Mouse (Mus musculus) cerebellum, adult 2 months (tissue): Measurements from ENCODE around the gene Cxcl13.

ENCODE experiments used
- CTCF ChIP-seq: fragments of 200-500 bp; IDR thresholded peaks from 2 replicates; pipeline ENCODE4 v1.5.1; 2011; ENCODE audit warnings: low read depth, mild to moderate bottlenecking, control low read depth, low read length, moderate library complexity, borderline replicate concordance; ENCODE audit not compliant: insufficient read depth
- POLR2A ChIP-seq: fragments of 200-500 bp; IDR thresholded peaks from 2 replicates; pipeline ENCODE4 v1.6.1; 2011; ENCODE audit warnings: low read length, control low read depth, borderline replicate concordance; ENCODE audit not compliant: insufficient read depth

GRCm38 (mm10) chr5:95964940-95965339 is 8.2 kb downstream of the Cxcl13 start:
- TF ChIP-seq CTCF (no peak), POLR2A (no peak)
